Mouse (Mus musculus): ENCODE measurements around the gene Lao1. TPM values are rescaled to one million over a fixed set of nuclear protein-coding genes. Genes with fewer than 3 reads are reported as not detected.

Lao1 gene
- polyA plus RNA-seq, 1 experiment from 2014 or later = not detected

- Histone ChIP-seq H3K4me1 (0 out of 2 replicates have a peak, but pooled peaks cover 3% of the 10 kb centered on the region), H3K27me3 (no peaks in the 10 kb centered on the region; the same call in 1 of the 2 replicates), H3K36me3 (no peaks in the 10 kb centered on the region), H3K4me3 (replicated peaks) (no peak overlapping the region), H3K9ac (no peak overlapping the region), H3K27ac (no peak overlapping the region), H3K4me2 (no peak overlapping the region), H3K9me3 (replicated peaks) (peaks cover 5% of the 10 kb centered on the region; the same call in 1 of the 2 replicates)
- ATAC-seq (replicated peaks; ENCODE audit: low FRiP score) = no peak
- WGBS = 56% methylated on average over 19 of the region's 19 CpGs
Observed at GRCm38 (mm10) chr4:118999691-119000486, 38.5 kb downstream of the Lao1 start.

- Histone ChIP-seq H3K4me3 (replicated peaks) (no peak overlapping the region), H3K36me3 (no peaks in the 10 kb centered on the region), H3K9ac (no peak overlapping the region), H3K27me3 (no peaks in the 10 kb centered on the region; the same call in 1 of the 2 replicates), H3K27ac (no peak overlapping the region), H3K9me3 (replicated peaks) (no peaks in the 10 kb centered on the region), H3K4me2 (no peak overlapping the region), H3K4me1 (0 out of 2 replicates have a peak, but pooled peaks cover 3% of the 10 kb centered on the region)
- 53% methylated on average over 10 of the region's 10 CpGs for WGBS
- ATAC-seq (replicated peaks; ENCODE audit: low FRiP score) = no peak
Observed at GRCm38 (mm10) chr4:119001696-119002095, 40.3 kb downstream of the Lao1 start.

GRCm38 (mm10) chr4:119002512-119002911 is 41.1 kb downstream of the Lao1 start:
- 79% methylated on average over 3 of the region's 3 CpGs for WGBS
- H3K36me3 ChIP-seq = no peaks in the 10 kb centered on the region
- no peak overlapping the region for H3K4me2 ChIP-seq
- H3K9me3 ChIP-seq (replicated peaks) = no peaks in the 10 kb centered on the region
- H3K27me3 ChIP-seq = no peaks in the 10 kb centered on the region; the same call in 1 of the 2 replicates
- no peak overlapping the region for H3K27ac ChIP-seq
- no peak for ATAC-seq (replicated peaks; ENCODE audit: low FRiP score)
- no peak overlapping the region for H3K4me3 ChIP-seq (replicated peaks)
- no peak overlapping the region for H3K9ac ChIP-seq
- H3K4me1 ChIP-seq = 0 out of 2 replicates have a peak, but pooled peaks cover 3% of the 10 kb centered on the region

GRCm38 (mm10) chr4:119004178-119004577 is 42.8 kb downstream of the Lao1 start:
- no peak overlapping the region for H3K9ac ChIP-seq
- H3K4me3 ChIP-seq (replicated peaks) = no peak overlapping the region
- H3K9me3 ChIP-seq (replicated peaks) = no peaks in the 10 kb centered on the region
- H3K4me2 ChIP-seq = no peak overlapping the region
- ATAC-seq (replicated peaks; ENCODE audit: low FRiP score) = no peak
- WGBS = 69% methylated on average over 3 of the region's 3 CpGs
- no peak overlapping the region for H3K27ac ChIP-seq
- no peaks in the 10 kb centered on the region for H3K36me3 ChIP-seq
- no peaks in the 10 kb centered on the region; the same call in 1 of the 2 replicates for H3K27me3 ChIP-seq
- peaks cover 12% of the 10 kb centered on the region for H3K4me1 ChIP-seq

- Histone ChIP-seq H3K27me3 (no peaks in the 10 kb centered on the region; the same call in 1 of the 2 replicates), H3K4me1 (peaks cover 11% of the 10 kb centered on the region), H3K4me3 (replicated peaks) (no peak overlapping the region), H3K36me3 (no peaks in the 10 kb centered on the region), H3K9me3 (replicated peaks) (no peaks in the 10 kb centered on the region), H3K9ac (no peak overlapping the region), H3K27ac (no peak overlapping the region), H3K4me2 (no peak overlapping the region)
- ATAC-seq (replicated peaks; ENCODE audit: low FRiP score) = peak; percentile 44; the same call in 1 of the 2 replicates
- 43% methylated on average over 7 of the region's 7 CpGs for WGBS
Observed at GRCm38 (mm10) chr4:119004613-119005339, 43.4 kb downstream of the Lao1 start.

- ATAC-seq (replicated peaks; ENCODE audit: low FRiP score) = no peak
- Histone ChIP-seq H3K27ac (no peak overlapping the region), H3K36me3 (no peaks in the 10 kb centered on the region), H3K4me2 (no peak overlapping the region), H3K9ac (no peak overlapping the region), H3K9me3 (replicated peaks) (no peaks in the 10 kb centered on the region), H3K4me1 (peaks cover 14% of the 10 kb centered on the region), H3K27me3 (no peaks in the 10 kb centered on the region; the same call in 1 of the 2 replicates), H3K4me3 (replicated peaks) (no peak overlapping the region)
- WGBS = 86% methylated on average over 6 of the region's 6 CpGs
Observed at GRCm38 (mm10) chr4:119007602-119008001, 46.2 kb downstream of the Lao1 start.

- Histone ChIP-seq H3K36me3 (no peaks in the 10 kb centered on the region), H3K9ac (no peak overlapping the region), H3K4me2 (no peak overlapping the region), H3K9me3 (replicated peaks) (no peaks in the 10 kb centered on the region), H3K27me3 (no peaks in the 10 kb centered on the region), H3K4me3 (replicated peaks) (no peak overlapping the region), H3K4me1 (peaks cover 14% of the 10 kb centered on the region), H3K27ac (peak overlapping the region; percentile 45; the same call in 1 of the 2 replicates)
- ATAC-seq (replicated peaks; ENCODE audit: low FRiP score) = 0 out of 2 replicates have a peak, but pooled peaks have one; percentile 29
- 42% methylated on average over 6 of the region's 6 CpGs for WGBS
Observed at GRCm38 (mm10) chr4:119008476-119008875, 47.1 kb downstream of the Lao1 start.

GRCm38 (mm10) chr4:119009814-119010213 is 48.4 kb downstream of the Lao1 start:
- no peak overlapping the region for H3K27ac ChIP-seq
- no peak overlapping the region for H3K4me3 ChIP-seq (replicated peaks)
- no peaks in the 10 kb centered on the region for H3K36me3 ChIP-seq
- no peak overlapping the region for H3K9ac ChIP-seq
- no peaks in the 10 kb centered on the region for H3K27me3 ChIP-seq
- ATAC-seq (replicated peaks; ENCODE audit: low FRiP score) = no peak
- no peak overlapping the region for H3K4me2 ChIP-seq
- peaks cover 14% of the 10 kb centered on the region for H3K4me1 ChIP-seq
- WGBS = 69% methylated on average over 8 of the region's 8 CpGs
- H3K9me3 ChIP-seq (replicated peaks) = no peaks in the 10 kb centered on the region

GRCm38 (mm10) chr4:119011050-119011680 is 49.8 kb downstream of the Lao1 start:
- Histone ChIP-seq H3K27ac (no peak overlapping the region), H3K36me3 (no peaks in the 10 kb centered on the region), H3K9me3 (replicated peaks) (no peaks in the 10 kb centered on the region), H3K9ac (no peak overlapping the region), H3K27me3 (no peaks in the 10 kb centered on the region), H3K4me3 (replicated peaks) (no peak overlapping the region), H3K4me2 (no peak overlapping the region), H3K4me1 (peaks cover 14% of the 10 kb centered on the region)
- ATAC-seq (replicated peaks; ENCODE audit: low FRiP score) = no peak
- 62% methylated on average over 10 of the region's 10 CpGs for WGBS

- Histone ChIP-seq H3K4me2 (no peak overlapping the region), H3K27me3 (no peaks in the 10 kb centered on the region), H3K4me1 (peaks cover 14% of the 10 kb centered on the region), H3K9me3 (replicated peaks) (no peaks in the 10 kb centered on the region), H3K4me3 (replicated peaks) (no peak overlapping the region), H3K36me3 (no peaks in the 10 kb centered on the region), H3K9ac (no peak overlapping the region), H3K27ac (no peak overlapping the region)
- ATAC-seq (replicated peaks; ENCODE audit: low FRiP score) = no peak
- WGBS = 88% methylated on average over 5 of the region's 5 CpGs
Observed at GRCm38 (mm10) chr4:119013031-119013430, 51.7 kb downstream of the Lao1 start.

GRCm38 (mm10) chr4:119014997-119015396 is 53.6 kb downstream of the Lao1 start:
- no peak overlapping the region for H3K4me2 ChIP-seq
- no peaks in the 10 kb centered on the region for H3K9me3 ChIP-seq (replicated peaks)
- no peaks in the 10 kb centered on the region for H3K27me3 ChIP-seq
- peaks cover 19% of the 10 kb centered on the region for H3K4me1 ChIP-seq
- H3K9ac ChIP-seq = no peak overlapping the region
- no peak overlapping the region for H3K27ac ChIP-seq
- no peak overlapping the region for H3K4me3 ChIP-seq (replicated peaks)
- H3K36me3 ChIP-seq = no peaks in the 10 kb centered on the region
- ATAC-seq (replicated peaks; ENCODE audit: low FRiP score) = no peak

- H3K4me1 ChIP-seq = peaks cover 18% of the 10 kb centered on the region
- no peaks in the 10 kb centered on the region for H3K9me3 ChIP-seq (replicated peaks)
- 69% methylated on average over 6 of the region's 6 CpGs for WGBS
- H3K9ac ChIP-seq = no peak overlapping the region
- no peaks in the 10 kb centered on the region for H3K36me3 ChIP-seq
- H3K4me2 ChIP-seq = no peak overlapping the region
- ATAC-seq (replicated peaks; ENCODE audit: low FRiP score) = no peak
- H3K27ac ChIP-seq = no peak overlapping the region
- H3K4me3 ChIP-seq (replicated peaks) = no peak overlapping the region
- no peaks in the 10 kb centered on the region for H3K27me3 ChIP-seq
Observed at GRCm38 (mm10) chr4:119015557-119015956, 54.2 kb downstream of the Lao1 start.
